Mouse (Mus musculus) adrenal gland, postnatal 25 days (tissue): ENCODE results near the gene Pla2g6. TPM values are rescaled to one million over a fixed set of nuclear protein-coding genes. Genes with fewer than 3 reads are reported as not detected.
A peak's percentile ranks its signal among the peaks of the same experiment; 100 is the strongest.

ENCODE experiments used
- DNase-seq: peaks from one replicate; pipeline ENCODE4 v3.0.0; 2021; ENCODE audit warnings: mixed read lengths
- long read RNA-seq: library from polyadenylated mRNA; stranded (forward); transcript quantifications from one replicate; pipeline ENCODE4 v2.0.0, GENCODE M21; 2021
- total RNA-seq: library from RNA; stranded (reverse); gene quantifications from 2 replicates; pipeline ENCODE4 v1.2.3, GENCODE M21; 2021

The Pla2g6 gene
- total RNA-seq, result 28.4 and 31.9 TPM in 2 replicates
- long read RNA-seq, partial matches to known transcripts, result 11 of 28 reads
- long read RNA-seq, other reads (novel, unspliced or antisense), result 15 of 28 reads

DNA sequence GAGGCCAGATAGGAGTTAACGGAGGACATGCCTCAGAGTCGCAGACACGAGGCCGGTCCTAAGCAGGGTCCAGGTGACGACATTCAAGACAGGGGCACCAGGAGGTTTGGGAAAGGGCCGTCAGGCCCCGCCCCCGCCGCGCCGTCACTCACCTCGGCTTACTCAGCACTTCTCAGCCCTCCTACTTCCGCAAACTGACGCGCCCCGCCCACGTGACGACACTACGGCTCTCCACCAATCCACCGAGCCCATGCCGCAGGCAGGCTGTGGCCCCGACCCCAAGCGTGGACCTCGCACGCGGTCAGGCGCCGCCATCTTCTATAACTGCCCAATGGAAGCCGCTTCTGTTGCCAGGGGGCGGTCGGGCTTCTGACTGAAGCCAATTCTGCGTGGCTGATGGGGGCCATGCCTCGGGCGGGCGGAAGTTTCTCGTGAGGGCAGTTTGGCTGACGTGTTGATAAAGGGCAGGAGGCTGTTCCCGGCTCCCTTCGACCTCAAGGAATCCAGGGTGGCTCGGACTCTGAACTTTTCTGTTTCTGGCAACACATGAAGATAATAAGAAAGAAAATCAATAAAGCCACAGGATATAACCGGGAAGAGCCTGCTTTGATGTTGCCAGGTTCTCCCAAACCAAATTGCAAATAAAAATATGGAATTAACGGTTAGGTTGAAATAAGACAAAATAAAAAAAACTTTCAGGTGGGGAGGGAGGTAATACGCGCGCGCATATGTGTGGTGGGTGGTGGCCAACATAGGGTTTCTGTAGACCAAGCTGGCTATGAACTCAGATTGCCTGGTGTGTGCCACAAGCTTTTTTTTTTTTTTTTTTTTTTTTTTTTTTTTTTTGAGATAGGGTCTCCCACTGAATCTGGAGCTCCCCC lies at the start of gene Pla2g6:
Pla2g6 (minus strand) TSS at position 333 of the 881 bp plus-strand sequence.
- DNase-seq, result peak; percentile 99

DNA sequence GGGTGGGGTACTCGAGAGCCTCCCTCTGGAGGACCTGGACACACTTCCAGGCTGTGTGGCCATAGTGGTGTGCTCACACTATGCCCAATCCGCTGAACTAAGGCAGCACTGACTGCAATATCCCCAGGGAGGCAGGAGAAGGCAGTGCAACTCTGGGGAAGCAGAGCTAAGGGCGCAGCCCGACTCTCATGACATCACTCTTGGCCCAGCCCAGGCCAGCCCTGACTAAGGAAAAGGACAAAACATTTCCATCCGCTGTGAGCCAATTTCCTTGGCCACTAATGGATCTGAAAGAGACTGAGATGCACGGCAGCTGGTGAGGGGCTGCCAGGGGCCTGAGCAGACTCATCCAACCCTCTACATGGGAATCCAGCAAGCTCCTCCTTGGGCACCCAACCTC lies 49.5 kb upstream of the Pla2g6 start:
- DNase-seq, result peak; percentile 49

DNA sequence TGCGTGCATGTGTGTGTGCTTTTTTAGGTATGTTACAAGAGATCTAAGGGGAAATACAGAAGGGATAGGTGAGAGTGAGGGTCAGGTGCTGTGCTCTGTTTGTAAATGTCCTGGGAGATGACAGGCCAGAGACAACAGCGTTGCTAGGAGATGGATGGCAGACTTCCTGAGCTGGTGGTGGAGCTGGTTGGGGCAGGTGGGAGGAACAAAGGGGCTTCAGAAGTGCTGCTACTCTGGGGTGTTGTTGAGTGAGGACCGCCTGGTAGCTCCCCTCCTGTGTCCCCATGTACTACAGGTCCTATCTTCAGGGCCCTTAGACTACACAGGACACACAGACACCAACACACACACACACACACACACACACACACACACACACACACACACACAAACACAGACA lies 46.6 kb upstream of the Pla2g6 start:
- DNase-seq, result no peak

DNA sequence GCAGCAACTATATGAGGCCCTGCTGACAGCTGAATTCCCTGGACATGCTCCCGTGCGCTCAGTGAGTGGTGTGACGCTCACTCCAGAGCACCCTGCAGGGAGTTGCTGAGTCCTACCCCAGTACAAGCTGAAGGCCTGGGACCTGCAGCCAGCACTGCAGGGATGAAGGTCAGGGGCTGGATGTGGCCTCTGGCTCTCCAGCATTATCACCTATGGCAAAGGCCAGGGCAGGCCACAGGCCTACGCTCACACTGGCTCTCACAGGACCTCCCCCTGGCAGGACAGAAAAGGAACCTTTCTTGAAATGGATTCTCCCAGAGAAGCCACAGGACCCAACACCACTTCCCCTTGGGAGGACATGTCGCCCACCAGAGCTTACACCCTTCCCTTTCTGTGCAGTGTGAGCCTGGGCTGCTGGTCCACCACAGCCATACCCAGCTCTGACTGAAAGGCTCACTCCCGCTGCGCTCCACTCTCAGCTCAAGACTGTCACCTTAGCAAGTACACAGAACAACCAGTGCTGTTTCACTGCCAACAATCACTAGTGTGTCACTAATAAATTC lies 42.2 kb upstream of the Pla2g6 start:
- DNase-seq, result no peak

DNA sequence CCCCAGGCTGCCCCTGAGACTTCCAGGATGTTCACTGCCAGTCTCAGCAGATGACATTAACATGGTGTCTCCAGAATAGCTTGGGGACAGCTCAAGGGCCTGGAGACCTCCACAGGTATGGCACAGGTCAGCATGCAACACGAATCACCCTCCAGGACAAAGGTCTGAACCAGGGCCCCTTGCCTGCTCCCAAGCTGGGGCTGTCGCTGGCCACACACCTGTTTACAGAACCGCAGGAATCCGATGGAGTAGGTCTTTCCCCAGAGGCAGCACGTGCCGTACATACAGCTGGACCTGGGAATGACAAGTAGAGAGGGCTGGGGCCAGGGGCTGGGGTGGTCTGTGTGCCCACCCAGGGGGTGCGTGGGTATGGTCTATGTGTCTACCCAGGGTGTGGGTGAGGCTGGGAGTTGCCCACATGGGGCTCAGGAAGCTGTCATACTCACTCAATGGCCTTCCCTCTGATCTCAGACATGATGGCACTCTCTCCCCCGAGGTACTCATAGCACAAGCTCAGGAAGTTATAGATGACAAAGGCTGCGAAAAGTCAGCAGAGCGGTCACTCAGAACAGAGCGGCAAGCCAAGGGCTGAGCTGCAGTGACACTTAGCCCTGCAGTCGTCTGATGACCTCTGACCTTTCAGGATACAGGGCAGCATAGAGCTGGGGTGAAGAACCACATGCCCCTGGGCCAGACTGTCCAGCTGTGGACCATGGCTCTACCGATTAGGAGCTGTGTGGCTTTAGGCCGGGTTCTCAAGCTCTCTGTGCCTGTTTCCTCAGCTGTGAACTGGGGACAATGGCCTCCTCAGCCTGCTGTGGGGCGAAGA lies 41.5 kb upstream of the Pla2g6 start:
- no peak for DNase-seq

DNA sequence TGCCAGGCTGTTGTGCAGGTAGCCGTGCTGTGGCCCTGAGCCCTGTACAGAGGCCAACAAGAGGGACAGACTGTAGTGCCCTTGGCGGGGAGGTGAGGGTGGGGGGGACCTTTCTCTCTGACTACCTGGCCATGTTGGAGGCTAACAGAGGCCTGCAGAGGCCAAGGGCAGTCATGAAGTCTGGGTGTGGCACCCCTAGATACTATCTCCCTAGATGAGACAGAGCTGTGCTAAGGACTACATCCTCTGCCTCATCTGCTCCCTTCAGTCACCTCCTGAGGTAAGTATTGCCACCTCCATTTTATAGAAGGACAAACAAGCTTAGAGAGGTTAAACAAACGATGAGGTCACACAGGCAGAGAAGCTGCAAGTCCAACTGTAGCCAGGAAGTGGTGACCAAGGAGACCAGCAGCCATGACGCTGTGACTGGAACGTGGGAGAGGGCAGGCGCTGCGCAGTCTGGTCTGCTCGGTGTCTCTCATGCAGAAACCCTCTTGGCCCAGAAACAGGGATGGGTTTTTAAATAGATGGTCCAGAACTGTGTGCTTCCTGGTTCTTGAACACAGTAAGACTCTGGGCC lies 40.8 kb upstream of the Pla2g6 start:
- no peak for DNase-seq

DNA sequence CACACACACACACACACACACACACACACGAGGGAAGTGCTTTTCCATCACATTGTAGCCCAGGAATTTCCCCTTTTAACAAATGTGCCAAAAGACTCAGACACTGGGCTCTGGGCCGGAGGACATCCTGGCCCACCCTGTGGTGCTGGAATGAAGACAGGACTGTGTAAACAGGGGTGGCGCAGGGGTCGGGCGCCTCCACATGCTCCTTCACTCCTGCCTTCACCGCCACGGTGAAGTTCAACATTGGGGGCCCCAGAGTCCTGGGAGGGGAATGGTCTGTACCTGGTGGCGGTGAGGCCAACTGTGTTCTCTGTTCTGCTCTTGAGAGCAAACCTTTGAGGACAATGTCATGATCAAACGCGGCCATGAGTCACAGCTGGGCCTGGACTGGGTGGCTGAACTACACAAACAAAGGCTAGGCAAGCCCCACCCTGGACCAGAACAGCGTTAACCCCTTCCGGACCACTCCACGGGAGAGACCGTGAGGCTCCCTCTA lies 40.2 kb upstream of the Pla2g6 start:
- DNase-seq, result peak; percentile 58

DNA sequence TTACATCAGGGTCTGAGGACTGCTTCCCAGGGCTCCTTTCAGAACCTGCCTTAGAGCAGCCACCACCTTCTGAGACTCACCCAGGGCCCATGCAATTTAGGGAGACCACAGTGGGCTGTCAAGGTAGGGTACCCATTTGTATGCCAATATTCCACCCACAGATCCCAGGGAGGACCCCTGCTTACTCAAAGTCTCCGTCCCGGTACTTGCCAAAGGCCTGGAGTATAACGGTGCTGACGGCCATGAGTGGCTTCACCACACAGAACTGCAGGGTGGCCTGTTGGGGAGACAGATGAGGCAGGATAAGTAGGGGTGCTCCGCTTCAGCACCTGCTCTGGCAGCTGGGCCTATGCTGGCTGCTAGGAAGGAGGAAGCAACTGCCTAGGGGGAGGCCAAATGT lies 38.2 kb upstream of the Pla2g6 start:
- no peak for DNase-seq

DNA sequence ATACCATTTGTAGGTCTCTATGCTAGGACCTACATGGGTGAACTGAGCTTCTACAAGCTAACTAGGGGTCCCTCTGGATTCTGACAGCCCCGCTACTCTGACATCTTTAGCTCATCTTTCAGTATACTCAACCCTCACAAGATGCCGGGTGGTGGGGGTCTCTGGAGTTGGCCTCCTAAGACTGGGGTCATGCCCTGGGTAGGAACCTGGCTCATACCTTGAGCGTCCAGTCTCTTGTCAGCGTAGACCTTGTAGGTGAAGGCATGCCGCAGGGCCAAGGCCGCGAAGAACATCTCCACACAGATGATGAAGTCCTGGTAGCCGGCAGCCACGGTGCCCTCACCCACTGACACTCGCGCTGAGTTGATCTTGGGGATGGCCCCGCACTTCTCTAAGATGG lies 36.9 kb upstream of the Pla2g6 start:
- DNase-seq, result no peak

DNA sequence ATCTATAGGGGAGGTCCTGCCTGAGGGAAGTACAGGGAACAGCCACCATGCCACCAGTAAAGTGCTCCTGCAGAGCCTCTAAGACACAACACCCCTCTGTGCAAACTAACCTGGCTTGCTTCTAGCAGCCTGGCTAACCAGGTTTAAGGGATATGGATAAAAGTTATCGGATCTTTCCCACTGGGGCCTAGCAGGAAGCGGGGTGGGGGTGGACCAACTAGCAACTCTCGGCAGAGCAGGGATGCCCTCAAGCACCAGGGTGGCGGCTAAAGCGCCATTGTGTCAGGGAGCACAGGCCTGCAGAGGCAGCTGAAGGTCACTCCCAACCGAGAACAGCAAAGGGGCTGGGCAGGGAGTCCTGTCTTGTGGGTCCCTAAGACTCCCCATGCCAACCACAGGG lies 35.9 kb upstream of the Pla2g6 start:
- no peak for DNase-seq

DNA sequence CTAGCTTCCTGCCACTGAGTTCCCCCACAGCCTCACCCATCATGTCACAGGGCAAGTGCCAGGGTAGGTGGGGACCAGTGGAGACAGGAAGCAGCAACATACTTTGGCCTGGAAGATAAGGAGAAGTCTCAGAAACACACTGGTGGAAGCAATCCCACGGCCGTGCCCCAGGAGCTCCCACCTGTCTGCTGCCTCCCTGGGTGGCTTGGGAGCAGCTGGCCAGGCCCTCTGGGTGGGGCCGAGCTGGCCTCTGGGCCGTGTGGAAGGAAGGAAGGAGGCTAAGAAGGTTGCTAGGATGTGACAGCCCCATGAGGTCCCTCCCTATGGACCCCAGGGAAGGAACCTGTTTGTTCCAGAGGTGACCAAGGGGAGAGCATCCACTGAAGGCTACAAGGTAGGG lies 32.8 kb upstream of the Pla2g6 start:
- DNase-seq, result no peak

DNA sequence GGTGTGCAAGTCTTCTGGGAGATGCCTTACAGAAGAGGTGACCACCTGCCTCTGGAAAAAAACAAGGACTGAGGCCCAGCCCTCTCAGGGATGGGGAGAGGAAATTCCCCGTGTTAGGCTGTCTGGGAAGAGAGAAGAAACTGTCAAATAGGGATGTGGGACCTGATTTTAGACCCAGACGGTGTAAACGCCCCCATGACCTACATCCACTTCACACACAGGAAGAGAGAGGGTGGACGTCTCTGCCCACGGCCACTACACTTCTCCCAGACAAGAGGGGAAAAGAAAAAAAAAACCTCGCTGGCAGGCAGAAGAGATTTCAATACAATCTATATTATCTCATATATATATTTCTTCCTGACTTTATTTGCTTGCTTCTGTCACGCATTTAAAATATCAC lies 32.2 kb upstream of the Pla2g6 start:
- no peak for DNase-seq

DNA sequence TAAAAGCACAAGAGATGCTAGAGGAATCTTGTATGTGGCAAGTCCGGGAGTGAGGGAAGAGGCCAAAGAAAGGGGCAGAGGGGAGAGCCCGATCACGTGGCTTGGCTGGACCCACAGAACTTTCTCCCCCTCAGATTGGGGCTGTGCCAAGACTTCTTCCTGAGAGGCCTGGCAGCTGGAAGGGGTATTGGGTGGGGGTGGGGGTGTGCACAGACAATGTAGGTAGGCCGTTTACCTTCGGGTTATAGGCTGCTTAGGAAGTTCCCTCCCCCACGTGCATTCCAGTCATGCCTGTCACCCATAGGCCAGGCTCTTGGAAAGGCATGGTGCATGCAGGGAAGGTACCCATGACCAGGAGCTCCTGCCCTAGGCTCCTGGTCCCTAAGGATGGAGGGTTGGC lies 31.8 kb upstream of the Pla2g6 start:
- DNase-seq, result no peak

DNA sequence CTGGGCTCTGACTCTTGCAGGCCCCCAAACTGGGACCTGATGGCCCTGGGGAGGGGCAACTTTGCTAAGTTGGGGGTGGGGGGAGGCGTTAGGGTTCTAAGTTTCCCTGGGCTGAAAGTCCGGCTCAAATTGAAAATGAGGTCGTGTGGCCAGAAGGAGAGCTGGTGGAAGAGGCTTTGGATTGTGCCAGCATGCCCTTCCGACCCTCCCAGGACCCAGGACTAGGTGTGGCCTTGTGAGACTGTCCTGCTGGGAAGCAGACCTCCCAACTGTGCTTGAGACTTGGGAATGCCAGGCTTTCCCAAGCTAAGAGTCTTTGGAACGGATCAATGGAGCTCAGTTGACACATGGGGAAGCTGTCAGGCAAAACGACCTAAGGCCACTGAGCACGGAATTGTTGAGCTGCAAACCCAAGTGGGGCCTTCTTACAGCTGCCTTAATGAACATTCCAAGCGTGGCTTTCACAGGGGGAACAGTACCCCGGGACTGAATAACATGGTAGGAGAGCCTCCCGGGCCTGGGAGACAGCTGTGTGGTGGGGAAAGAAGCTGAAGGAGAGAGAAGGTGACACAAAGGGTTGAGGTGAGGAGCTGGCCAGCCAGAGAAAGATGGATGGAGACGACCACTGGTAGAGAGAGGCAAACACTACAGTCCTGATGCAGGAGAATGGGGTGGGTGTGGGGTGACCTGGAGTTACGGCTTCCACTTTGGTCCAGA lies 29.9 kb upstream of the Pla2g6 start:
- no peak for DNase-seq

DNA sequence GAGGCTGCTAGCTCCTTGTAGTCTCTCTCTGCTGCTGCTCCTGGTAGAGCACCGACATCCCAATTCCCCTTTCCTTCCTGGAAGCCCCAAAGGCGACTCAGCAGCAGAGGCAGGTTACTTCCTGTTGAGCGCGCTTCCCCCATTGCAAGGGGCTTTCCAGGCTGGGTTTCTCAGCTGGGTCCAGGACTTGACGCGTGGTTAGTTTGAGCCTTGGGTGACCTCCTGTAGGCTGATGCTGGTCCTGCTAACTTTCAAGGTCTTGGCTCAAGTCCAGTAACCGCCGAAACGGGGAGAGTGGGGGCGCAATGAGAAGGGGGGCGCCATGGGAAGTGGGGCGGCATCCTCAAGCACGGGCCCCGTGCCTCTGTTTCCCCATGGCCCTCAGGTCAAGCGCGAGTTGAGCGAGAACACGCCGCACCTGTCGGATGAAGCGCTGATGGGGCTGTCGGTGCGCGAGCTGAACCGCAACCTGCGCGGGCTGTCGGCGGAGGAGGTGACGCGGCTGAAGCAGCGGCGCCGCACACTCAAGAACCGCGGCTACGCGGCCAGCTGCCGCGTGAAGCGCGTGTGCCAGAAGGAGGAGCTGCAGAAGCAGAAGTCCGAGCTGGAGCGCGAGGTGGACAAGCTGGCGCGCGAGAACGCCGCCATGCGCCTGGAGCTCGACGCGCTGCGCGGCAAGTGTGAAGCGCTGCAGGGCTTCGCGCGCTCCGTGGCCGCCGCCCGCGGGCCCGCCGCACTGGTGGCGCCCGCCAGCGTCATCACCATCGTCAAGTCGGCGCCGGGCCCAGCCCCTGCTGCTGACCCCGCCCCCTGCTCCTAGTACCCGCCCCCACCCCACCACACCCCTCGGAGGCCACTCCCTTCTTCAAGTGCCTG lies 29.1 kb upstream of the Pla2g6 start:
- peak; percentile 74 for DNase-seq

DNA sequence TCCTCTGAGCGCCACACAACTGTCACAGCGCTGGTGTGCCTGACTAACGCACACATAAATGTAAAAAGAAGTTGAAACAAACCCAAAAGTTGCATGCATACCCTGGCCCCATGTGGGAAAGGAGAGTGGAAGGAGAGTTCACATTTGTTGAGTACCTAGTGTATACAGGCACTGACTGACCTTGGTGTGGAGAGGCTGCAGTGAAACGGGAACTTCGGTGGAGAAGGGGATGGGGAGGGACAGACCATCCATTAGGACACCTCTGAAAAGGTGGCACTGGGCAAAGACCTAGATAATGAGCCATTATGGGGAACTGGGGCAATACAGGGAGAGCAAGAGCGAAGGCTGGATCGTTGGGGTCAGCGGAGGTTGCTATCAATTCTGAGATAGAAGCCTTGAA lies 28.3 kb upstream of the Pla2g6 start:
- no peak for DNase-seq

DNA sequence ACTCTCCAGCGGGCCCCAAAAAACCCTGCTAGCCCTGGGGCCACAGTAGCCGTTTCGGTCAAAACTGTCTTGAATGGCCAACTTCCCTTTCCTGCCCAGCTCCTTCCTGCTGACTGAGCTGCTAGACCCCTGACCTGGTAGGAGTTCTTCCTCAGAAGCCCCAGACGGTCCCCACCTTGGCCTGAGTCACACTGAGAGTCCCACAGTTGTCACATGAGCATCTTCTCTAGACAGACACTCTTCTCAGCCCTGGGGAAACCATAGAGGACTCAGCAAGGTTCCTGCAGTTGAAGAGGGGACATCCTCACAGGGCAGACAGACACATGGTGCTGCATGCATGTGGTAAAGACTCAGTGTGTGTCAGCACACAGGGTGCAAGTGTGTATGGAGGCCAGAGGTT lies 26.4 kb upstream of the Pla2g6 start:
- no peak for DNase-seq

DNA sequence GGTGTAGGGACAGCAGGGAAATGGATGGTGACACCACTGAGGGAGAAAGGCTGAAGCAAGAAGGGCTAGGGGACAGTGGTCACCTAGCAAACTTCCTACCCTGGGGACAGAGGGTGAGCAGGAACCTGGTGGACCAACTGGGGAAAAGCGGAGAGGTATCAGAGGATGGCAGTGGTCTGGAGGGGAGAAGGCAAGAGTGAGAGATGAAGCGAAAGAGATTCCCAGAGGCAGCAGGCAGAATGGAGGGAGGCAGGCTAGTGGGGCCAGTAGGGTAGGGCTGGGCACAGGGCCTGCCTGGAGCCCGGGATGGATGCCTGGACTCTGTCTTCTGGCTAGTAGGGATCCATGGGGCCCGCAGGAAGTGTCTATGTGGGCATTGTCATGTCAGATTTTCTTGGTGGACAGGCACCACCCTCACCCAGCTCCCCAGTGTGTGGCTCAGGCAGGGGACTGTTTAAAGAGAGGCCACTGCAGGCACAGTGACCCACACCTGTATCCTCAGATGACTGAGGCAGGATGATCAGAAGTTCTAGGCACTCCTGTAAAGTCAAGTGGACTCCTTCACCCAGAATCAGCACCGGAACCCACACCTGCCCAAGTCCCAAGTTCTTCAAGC lies 25.6 kb upstream of the Pla2g6 start:
- DNase-seq, result no peak

DNA sequence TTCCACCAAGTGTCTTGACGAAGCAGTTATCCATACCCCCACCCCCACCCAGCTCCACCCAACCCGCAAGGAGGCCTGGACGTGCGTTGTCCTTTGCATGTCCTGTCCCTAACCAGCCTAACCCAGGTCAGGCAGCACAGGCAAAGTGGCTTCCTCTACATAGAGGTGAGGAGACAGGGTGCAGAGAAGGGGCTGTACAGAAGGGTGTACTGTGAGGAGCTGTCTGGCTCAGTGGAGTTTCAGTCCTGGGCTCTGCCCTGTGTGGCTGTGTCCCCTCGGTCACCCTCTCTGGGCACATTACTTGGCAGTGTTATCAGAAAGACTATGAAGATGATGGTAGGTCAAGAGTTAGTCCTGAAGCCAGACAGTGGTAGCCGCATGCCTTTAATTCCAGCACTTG lies 24.3 kb upstream of the Pla2g6 start:
- no peak for DNase-seq

DNA sequence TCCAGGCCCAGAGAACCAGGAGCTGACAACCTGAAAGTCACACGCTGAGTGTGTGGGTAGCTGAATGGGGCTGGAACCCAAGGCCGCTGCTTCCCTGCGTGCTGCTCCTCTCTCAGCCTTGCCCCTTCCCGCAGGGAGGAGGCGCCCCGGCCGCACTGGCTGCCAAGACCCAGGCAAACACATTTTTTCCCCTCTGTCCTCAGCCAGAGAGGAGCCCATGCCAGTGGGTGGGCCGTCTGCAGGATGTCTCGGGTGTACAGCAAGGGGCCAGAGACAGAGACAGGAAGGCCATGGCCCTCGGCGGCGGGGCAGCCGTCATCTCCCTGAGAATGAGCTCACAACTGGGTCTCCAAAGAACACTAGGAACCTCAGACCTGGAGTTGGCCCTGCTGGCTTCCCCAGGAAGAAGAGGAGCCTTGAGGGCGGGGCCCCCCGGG lies 23.2 kb upstream of the Pla2g6 start:
- DNase-seq, result peak; percentile 40
